Mouse (Mus musculus): ENCODE measurements at regions not wholly inside any gene's neighbourhood (a gene's known extent, or its start where the extent isn't known, plus 50 kb on each side); places are given as distances from the start of the nearest gene placed in this dataset.

GRCm38 (mm10) chr9:101670111-101670510, 191.5 kb upstream of the 9630041A04Rik start:
- in situ Hi-C loops (cut with MboI, MseI), result no loop called here

GRCm38 (mm10) chr9:101649816-101650215, 211.8 kb upstream of the 9630041A04Rik start:
- in situ Hi-C loops (cut with MboI, MseI), result no loop called here

GRCm38 (mm10) chr9:101641524-101641923, 220.1 kb upstream of the 9630041A04Rik start:
- in situ Hi-C loops (cut with MboI, MseI), result no loop called here

GRCm38 (mm10) chr9:101640598-101640997, 221.0 kb upstream of the 9630041A04Rik start:
- in situ Hi-C loops (cut with MboI, MseI), result no loop called here

- in situ Hi-C loops (cut with MboI, MseI), result no loop called here
These were observed 245.4 kb upstream of the 9630041A04Rik start for GRCm38 (mm10) chr9:101616261-101616660.

- in situ Hi-C loops (cut with MboI, MseI), result no loop called here
These were observed 246.5 kb upstream of the 9630041A04Rik start for GRCm38 (mm10) chr9:101615176-101615575.

DNA sequence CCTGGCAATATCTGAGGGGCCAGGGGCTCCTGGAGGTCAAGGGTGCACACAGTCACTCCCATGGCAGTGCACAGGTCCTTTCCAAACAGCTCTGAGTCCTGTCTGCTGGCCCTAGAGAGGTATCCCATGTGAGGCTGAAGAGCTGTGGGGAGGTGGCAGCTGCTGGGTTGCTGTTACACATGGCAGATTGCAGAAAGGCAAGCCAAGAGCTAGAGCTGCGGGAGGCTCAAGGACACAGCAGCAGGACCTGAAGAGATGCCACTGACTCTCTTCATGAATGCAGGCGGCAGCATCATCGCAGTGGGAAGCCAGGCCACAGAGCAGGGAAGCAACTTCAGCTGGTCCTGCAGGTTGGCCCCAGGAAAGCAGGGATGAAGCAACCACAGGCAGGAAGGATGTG, 247.7 kb upstream of the 9630041A04Rik start:
- in situ Hi-C loops (cut with MboI, MseI), result no loop called here

- in situ Hi-C loops (cut with MboI, MseI), result no loop called here
These were observed 248.2 kb upstream of the 9630041A04Rik start for GRCm38 (mm10) chr9:101613471-101613870.

- in situ Hi-C loops (cut with MboI, MseI), result no loop called here
These were observed 248.7 kb upstream of the 9630041A04Rik start for GRCm38 (mm10) chr9:101612971-101613370.

DNA sequence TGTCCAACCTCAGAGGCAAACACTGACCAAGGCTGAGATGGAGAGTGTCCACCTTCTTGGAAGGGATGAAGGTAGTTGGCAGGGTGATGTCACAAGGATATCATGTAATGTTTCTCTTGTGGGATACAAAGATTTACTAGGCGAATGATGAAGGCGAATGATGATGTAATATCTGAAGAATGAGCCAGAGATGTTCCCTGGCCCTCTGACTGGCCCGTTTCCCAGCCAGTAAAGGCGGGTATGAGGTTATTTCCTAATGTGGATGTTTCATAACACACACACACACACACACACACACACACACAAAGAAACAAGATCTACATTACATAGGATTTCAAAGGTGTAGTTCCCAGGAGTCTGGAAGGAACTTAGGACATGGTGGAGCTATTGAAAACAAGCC, 249.1 kb upstream of the 9630041A04Rik start:
- in situ Hi-C loops (cut with MboI, MseI), result no loop called here

DNA sequence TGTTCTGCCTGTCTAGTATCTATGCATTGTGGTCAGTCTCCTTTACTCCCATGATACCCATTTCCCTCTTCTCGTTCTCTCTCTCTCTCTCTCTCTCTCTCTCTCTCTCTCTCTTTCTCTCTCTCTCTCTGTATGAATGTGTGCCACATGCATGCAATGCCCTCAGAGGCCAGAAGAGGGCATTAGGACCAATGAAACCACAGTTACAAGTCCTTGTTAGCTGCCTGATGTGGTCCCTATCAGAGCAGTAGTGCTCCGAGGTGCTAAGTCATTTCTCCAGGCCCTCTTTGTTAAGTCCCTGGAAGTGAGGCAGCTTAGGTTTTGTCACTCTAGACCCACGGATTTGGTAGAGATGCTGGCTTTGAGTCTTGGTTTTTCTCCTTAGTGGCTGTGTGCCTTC, 250.2 kb upstream of the 9630041A04Rik start:
- in situ Hi-C loops (cut with MboI, MseI), result no loop called here

- in situ Hi-C loops (cut with MboI, MseI), result no loop called here
These were observed 250.7 kb upstream of the 9630041A04Rik start for GRCm38 (mm10) chr9:101610806-101611443.

DNA sequence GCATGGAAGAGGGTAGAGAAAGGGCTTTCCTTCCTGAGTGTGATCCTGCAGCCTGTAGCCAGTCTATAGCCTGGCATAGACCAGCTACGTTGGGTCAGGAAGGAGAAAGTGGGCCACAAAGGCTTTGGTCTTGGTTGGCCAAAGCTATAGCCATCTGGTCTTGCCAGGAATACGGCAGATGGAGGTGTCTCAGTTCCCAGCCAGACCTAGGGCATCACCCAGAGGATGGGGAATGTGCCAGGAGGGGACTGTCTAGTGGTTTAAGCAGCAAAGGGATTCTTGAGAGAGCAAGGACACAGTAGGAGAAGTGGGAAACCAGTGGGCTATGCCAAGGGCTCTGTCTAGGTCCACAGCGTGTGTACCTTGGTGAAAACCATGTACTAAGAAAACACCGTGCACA, 251.3 kb upstream of the 9630041A04Rik start:
- in situ Hi-C loops (cut with MboI, MseI), result no loop called here

- in situ Hi-C loops (cut with MboI, MseI), result no loop called here
These were observed 258.8 kb upstream of the 9630041A04Rik start for GRCm38 (mm10) chr9:101602799-101603198.

GRCm38 (mm10) chr9:101596898-101597297, 264.7 kb upstream of the 9630041A04Rik start:
- in situ Hi-C loops (cut with MboI, MseI), result no loop called here

DNA sequence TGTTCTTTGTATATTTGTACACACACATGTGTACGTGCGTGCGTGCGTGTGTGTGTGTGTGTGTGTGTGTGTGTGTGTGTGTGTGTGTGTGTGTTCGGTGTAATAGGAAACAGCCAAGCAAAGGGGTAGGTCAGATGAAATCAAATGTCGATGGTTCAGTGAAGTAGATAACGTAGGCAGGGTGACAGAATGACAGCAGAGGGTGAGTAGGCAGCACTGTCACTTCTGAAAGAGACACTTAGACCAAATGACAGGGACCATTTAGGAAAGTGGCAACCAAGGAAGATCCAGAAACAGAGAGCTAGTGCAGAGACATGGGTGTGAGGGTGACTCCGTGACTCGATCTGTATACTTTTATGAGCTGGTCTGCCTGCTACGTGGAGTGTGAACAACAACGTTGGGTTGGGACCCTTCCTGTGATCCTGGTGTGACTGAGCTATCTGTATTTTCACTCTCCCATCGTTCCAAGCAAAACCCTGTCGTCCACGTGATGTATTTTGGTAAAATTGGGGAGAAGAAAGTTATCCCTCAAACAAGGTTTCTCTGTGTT, 266.5 kb upstream of the 9630041A04Rik start:
- in situ Hi-C loops (cut with MboI, MseI), result no loop called here

- in situ Hi-C loops (cut with MboI, MseI), result no loop called here
These were observed 269.0 kb upstream of the 9630041A04Rik start for GRCm38 (mm10) chr9:101592621-101593020.

- in situ Hi-C loops (cut with MboI, MseI), result no loop called here
These were observed 270.0 kb upstream of the 9630041A04Rik start for GRCm38 (mm10) chr9:101591681-101592080.

DNA sequence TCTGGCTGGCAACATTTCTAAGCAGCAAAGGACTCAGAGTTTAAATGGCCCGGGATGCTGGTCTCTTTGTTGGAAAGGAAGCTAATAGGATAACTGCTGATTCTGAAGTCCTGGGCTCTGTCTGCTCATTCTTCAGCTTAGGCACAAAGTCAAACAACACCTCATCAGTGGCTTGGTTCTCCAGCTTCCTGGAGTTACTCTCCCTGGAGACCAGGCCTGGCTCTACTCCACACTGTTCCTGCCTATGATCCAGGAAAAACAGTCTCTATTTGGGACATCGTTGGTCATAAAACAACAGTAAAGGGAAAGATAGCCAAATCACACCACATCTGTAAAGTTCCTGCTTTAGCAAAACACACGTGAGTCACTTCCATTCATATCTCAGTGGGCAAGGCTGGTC, 271.3 kb upstream of the 9630041A04Rik start:
- in situ Hi-C loops (cut with MboI, MseI), result no loop called here

DNA sequence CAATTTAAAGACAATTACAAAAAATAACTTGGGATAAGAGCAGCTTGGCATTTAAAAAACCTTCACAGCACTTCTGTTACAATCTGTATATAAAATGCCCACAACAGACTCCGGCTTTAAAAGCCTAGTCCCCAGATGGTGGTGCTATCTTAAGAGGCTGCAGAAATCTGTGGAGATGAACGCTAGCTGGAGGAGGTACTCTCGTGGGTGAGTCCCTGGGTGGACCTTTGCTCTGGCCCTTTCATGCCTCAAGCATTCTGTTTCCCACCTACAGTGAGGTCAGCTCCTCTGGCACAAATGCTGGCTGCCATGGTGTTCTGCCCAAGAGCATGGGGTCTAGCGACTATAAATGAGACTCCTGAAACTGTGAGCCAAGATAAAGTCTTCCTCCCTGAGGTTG, 280.6 kb upstream of the 9630041A04Rik start:
- in situ Hi-C loops (cut with MboI, MseI), result no loop called here

- in situ Hi-C loops (cut with MboI, MseI), result loop anchor here (10.0 kb wide), 1 partner anchor 1166 kb away; no protein-coding TSS in a partner anchor
These were observed 290.9 kb upstream of the 9630041A04Rik start for GRCm38 (mm10) chr9:101570714-101571113.

GRCm38 (mm10) chr9:101563196-101563595, 298.4 kb upstream of the 9630041A04Rik start:
- in situ Hi-C loops (cut with MboI, MseI), result no loop called here

- in situ Hi-C loops (cut with MboI, MseI), result no loop called here
These were observed 302.3 kb upstream of the 9630041A04Rik start for GRCm38 (mm10) chr9:101559366-101559765.

Measured in regulatory T cell (primary cell).